Mouse (Mus musculus): Measurements from ENCODE around the gene Tfpt.
"Not testable (repeated sequence)": the region's sequence is repeated elsewhere in the genome, so short reads cannot be mapped to it uniquely, and the experiment has no call there.

Gene Tfpt

GRCm38 (mm10) chr7:3571847-3572246 lies 57.9 kb downstream of the Tfpt start:
- no peak for DNase-seq

GRCm38 (mm10) chr7:3570580-3570979 lies 59.1 kb downstream of the Tfpt start:
- not testable (repeated sequence) for DNase-seq

Measured in kidney, adult 11 months (tissue).